Mouse (Mus musculus) frontal cortex, postnatal 36 days (tissue): ENCODE measurements around the gene Tcf25.
A peak's percentile ranks its signal among the peaks of the same experiment; 100 is the strongest.

Experiments
- DNase-seq, 2 experiments: peaks; one replicate each; pipeline ENCODE4 v3.0.0; 2022; ENCODE audit warnings: low spot score in 2 of 2

Tcf25 gene

GRCm38 (mm10) chr8:123349073-123349472 is 24.5 kb upstream of the Tcf25 start:
- no peak for DNase-seq

- DNase-seq: no peak
Measured at GRCm38 (mm10) chr8:123352118-123352517, 21.4 kb upstream of the Tcf25 start.

GRCm38 (mm10) chr8:123352786-123353185 is 20.8 kb upstream of the Tcf25 start:
- DNase-seq: peak in 1 of 2 experiments; percentile 49

GRCm38 (mm10) chr8:123353216-123353615 is 20.3 kb upstream of the Tcf25 start:
- DNase-seq: no peak

- DNase-seq: peak; percentile 83 to 90
Measured at GRCm38 (mm10) chr8:123361082-123361739, 12.3 kb upstream of the Tcf25 start.

GRCm38 (mm10) chr8:123374239-123374578 is 656 bp downstream of the Tcf25 start:
- peak; percentile 92 to 93 for DNase-seq

- DNase-seq: no peak
Measured at GRCm38 (mm10) chr8:123375701-123376100, 2.1 kb downstream of the Tcf25 start.

- DNase-seq: no peak
Measured at GRCm38 (mm10) chr8:123376106-123376505, 2.6 kb downstream of the Tcf25 start.

GRCm38 (mm10) chr8:123381711-123382110 is 8.2 kb downstream of the Tcf25 start:
- DNase-seq: no peak

- no peak for DNase-seq
Measured at GRCm38 (mm10) chr8:123382516-123382915, 9.0 kb downstream of the Tcf25 start.

- DNase-seq: no peak
Measured at GRCm38 (mm10) chr8:123384883-123385540, 11.5 kb downstream of the Tcf25 start.

GRCm38 (mm10) chr8:123387041-123387440 is 13.5 kb downstream of the Tcf25 start:
- DNase-seq: no peak

GRCm38 (mm10) chr8:123387801-123388200 is 14.2 kb downstream of the Tcf25 start:
- DNase-seq: no peak

- DNase-seq: no peak
Measured at GRCm38 (mm10) chr8:123389026-123389425, 15.5 kb downstream of the Tcf25 start.

GRCm38 (mm10) chr8:123398308-123398707 is 24.8 kb downstream of the Tcf25 start:
- DNase-seq: no peak

- no peak for DNase-seq
Measured at GRCm38 (mm10) chr8:123401936-123402335, 28.4 kb downstream of the Tcf25 start.

- no peak for DNase-seq
Measured at GRCm38 (mm10) chr8:123402730-123403326, 29.3 kb downstream of the Tcf25 start.

GRCm38 (mm10) chr8:123404521-123404920 is 31.0 kb downstream of the Tcf25 start:
- DNase-seq: no peak

GRCm38 (mm10) chr8:123406786-123407185 is 33.2 kb downstream of the Tcf25 start, which contains the start of gene Mc1r:
Gene Mc1r, plus strand, starts transcription at chr8:123407107.
- peak; percentile 71 to 79 for DNase-seq

- DNase-seq: no peak
Measured at GRCm38 (mm10) chr8:123407612-123408011, 34.1 kb downstream of the Tcf25 start.

GRCm38 (mm10) chr8:123408586-123409544 is 35.3 kb downstream of the Tcf25 start:
- DNase-seq: no peak

- DNase-seq: no peak
Measured at GRCm38 (mm10) chr8:123410049-123410587, 36.6 kb downstream of the Tcf25 start.
